Mouse (Mus musculus) liver, embryonic 14.5 days (tissue): ENCODE measurements around the gene Siah2.

Experiments used
- CTCF ChIP-seq: IDR thresholded peaks from 2 replicates; pipeline ENCODE4 v1.5.1; 2016; ENCODE audit warnings: antibody characterized with exemption, low read depth, control low read depth
- EP300 ChIP-seq: IDR thresholded peaks from 2 replicates; pipeline ENCODE4 v1.6.1; 2016; ENCODE audit warnings: antibody characterized with exemption, low read depth

- no peak for TF ChIP-seq CTCF
- no peak for TF ChIP-seq EP300
Observed at GRCm38 (mm10) chr3:58689721-58690120, 2.5 kb downstream of the Siah2 start.
